In the genomic region with DNA sequence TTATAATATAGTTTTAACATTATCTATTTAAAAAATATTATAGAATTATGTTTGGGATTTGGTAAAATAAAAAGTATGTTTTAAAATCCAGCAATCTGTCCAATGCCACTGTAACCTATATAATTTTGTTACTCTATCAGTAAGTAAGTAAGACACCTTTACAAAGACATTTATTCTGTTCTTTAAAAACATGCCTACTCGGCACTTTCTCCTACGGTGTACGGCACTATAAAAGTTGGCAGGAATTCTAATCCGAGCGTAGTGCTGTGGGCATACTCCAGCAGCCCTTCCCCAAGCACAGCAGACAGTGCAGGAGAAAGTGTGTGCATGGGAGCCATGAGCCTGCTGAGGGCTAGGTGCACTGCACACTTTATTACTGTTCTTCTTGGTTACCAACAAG, we compare ENCODE assay signal across 17 mouse cellular contexts.
"Had no signal": no experiment of that assay in that cellular context is flagged by ENCODE, and none has a peak within 500 bp of the region (broad histone marks: within the 10 kb centered on the region; RNA-seq: fewer than 3 reads in every experiment).

No protein-coding gene starts in this region.

- ATAC-seq: liver, postnatal 0 days; lung, postnatal 0 days had no signal

- H3K9me3 ChIP-seq: lung, embryonic 15.5 days; megakaryocyte, embryonic 14.5 days; midbrain, embryonic 12.5 days; neural tube, embryonic 12.5 days; stomach, embryonic 15.5 days had no signal

- H3K4me3 ChIP-seq: lung, embryonic 15.5 days; megakaryocyte, embryonic 14.5 days; midbrain, embryonic 12.5 days; neural tube, embryonic 12.5 days; stomach, embryonic 15.5 days had no signal

- DNase-seq: liver, postnatal 0 days; lung, adult 2 months; lung, postnatal 14 days; lung, postnatal 36 days; midbrain, embryonic 14.5 days; right cerebral cortex, postnatal 14 days; thymus, adult 2 months; thymus, postnatal 25 days; thymus, postnatal 4 days had no signal

- H3K27ac ChIP-seq: lung, embryonic 15.5 days; macrophage; midbrain, embryonic 12.5 days; neural tube, embryonic 12.5 days; stomach, embryonic 15.5 days; stomach, postnatal 0 days had no signal

- H3K4me2 ChIP-seq: lung, embryonic 15.5 days; midbrain, embryonic 12.5 days; neural tube, embryonic 12.5 days; stomach, embryonic 15.5 days had no signal

- H3K9ac ChIP-seq: liver, postnatal 0 days; lung, embryonic 15.5 days; midbrain, embryonic 12.5 days; neural tube, embryonic 12.5 days; stomach, embryonic 15.5 days had no signal

- H3K4me1 ChIP-seq: lung, embryonic 15.5 days; megakaryocyte, embryonic 14.5 days; stomach, embryonic 15.5 days had no signal

- H3K27me3 ChIP-seq: lung, embryonic 15.5 days; megakaryocyte, embryonic 14.5 days; midbrain, embryonic 12.5 days; neural tube, embryonic 12.5 days; stomach, embryonic 15.5 days had no signal
